Mouse (Mus musculus): ENCODE measurements around the gene Slc16a9. TPM values are rescaled to one million over a fixed set of nuclear protein-coding genes. Genes with fewer than 3 reads are reported as not detected.
A peak's percentile ranks its signal among the peaks of the same experiment; 100 is the strongest.

The Slc16a9 gene
- polyA plus RNA-seq (2012; rRNA removed) = 2.9 and 3.3 TPM in 2 replicates
- polyA plus RNA-seq (2014; fragmentation: Nextera tagmentation; extraction: Ambion mirVana) = 1.6 and 2.6 TPM in 2 replicates

DNA sequence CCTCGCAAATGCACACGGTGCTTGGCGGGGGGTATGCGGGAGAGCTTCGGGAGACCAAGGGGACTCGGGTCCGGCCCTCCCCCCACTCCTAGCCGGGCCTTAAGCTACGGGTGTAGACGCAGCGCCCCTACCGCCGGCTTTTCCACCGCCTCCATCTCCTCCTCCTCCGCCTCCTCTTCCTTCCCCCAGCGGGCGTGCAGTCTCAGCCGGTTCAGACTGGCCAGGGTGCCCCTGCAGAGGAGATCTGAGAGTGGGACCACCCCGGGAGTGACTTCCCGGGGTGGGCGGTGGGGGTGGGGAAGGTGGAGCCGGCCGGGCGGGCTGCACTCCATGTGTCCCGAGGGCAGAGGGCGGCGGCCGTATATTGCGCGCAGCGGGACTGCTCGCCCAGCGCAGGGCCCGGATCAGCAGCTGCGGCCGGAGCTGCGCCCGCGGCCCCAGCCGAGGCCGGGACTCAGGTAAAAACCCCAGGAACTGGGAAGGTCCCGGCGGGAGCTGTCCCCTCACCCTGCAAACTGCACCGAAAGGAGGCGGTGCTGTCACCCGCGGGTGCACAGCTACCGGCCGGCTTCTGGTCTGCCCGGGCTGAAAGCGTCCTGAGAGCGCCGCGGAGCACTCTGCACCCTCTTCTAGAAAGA is at the start of gene Slc16a9:
Gene Slc16a9, plus strand, starts transcription at position 180 of the 638 bp plus-strand sequence.
- H3K27ac ChIP-seq (replicated peaks; ENCODE audit: low read depth, low read length) = no peak within 1 kb of the TSS
- peak within 1 kb of the TSS; percentile 69 for H3K9ac ChIP-seq (ENCODE audit: low read depth, low read length, severe bottlenecking)
- DNase-seq (ENCODE audit: low spot score) (peak; percentile 73), ATAC-seq (ENCODE audit: low FRiP score, low read depth) (peak; percentile 86)
- peaks cover 19% of the 10 kb centered on the region for H3K27me3 ChIP-seq (ENCODE audit: control insufficient read depth, insufficient read depth, low read length)
- H3K4me3 ChIP-seq (replicated peaks; ENCODE audit: low read length) = peak within 1 kb of the TSS; percentile 65
- WGBS = 7% methylated on average over 43 of the region's 54 CpGs
- H3K36me3 ChIP-seq (ENCODE audit: control insufficient read depth, insufficient read depth, low read length) = no peaks in the 10 kb centered on the region
- no peak for TF ChIP-seq POLR2A (IDR thresholded peaks at IDR 0.05; ENCODE audit: borderline replicate concordance, extremely low read depth, insufficient read depth, insufficient read length)
- H3K4me1 ChIP-seq (ENCODE audit: control insufficient read depth, insufficient read depth, low read length) = no peaks in the 10 kb centered on the region
- H3K9me3 ChIP-seq (ENCODE audit: control insufficient read depth, low read length) = no peaks in the 10 kb centered on the region
- H3K4me2 ChIP-seq (replicated peaks; ENCODE audit: low read depth, low read length, severe bottlenecking) = peak within 1 kb of the TSS; percentile 96

DNA sequence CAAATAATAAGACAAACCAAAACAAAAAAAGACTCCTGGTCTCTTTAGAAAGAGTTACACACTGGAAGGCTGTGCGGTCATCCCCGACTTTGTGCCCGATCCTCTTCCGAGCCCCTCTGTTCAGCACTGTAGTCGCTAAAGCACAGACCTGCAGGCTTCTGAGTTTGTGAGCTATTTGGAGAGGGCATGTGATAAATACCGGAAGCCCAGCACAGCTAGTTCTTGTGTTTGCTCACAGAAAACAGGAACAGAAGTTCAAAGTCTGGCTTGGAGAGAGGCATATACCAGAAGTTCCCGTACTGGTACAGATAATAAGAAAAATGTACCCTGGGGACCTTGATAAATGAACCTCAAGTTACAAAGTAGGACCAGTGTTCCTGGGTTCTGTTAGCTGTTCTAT is 49.6 kb upstream of the Slc16a9 start:
- Histone ChIP-seq H3K9me3 (ENCODE audit: control insufficient read depth, low read length) (no peaks in the 10 kb centered on the region), H3K27ac (replicated peaks; ENCODE audit: low read depth, low read length) (0 out of 2 replicates have a peak overlapping the region, but pooled peaks have one; percentile 26), H3K4me3 (replicated peaks; ENCODE audit: low read length) (no peak overlapping the region), H3K4me1 (ENCODE audit: control insufficient read depth, insufficient read depth, low read length) (no peaks in the 10 kb centered on the region), H3K4me2 (replicated peaks; ENCODE audit: low read depth, low read length, severe bottlenecking) (no peak overlapping the region), H3K36me3 (ENCODE audit: control insufficient read depth, insufficient read depth, low read length) (peaks cover 31% of the 10 kb centered on the region), H3K27me3 (ENCODE audit: control insufficient read depth, insufficient read depth, low read length) (no peaks in the 10 kb centered on the region), H3K9ac (ENCODE audit: low read depth, low read length, severe bottlenecking) (no peak overlapping the region)
- ATAC-seq (ENCODE audit: low FRiP score, low read depth) = no peak
- 71% methylated on average over 7 of the region's 7 CpGs for WGBS
- TF ChIP-seq POLR2A (IDR thresholded peaks at IDR 0.05; ENCODE audit: borderline replicate concordance, extremely low read depth, insufficient read depth, insufficient read length) = no peak
- no peak for DNase-seq (ENCODE audit: low spot score)

DNA sequence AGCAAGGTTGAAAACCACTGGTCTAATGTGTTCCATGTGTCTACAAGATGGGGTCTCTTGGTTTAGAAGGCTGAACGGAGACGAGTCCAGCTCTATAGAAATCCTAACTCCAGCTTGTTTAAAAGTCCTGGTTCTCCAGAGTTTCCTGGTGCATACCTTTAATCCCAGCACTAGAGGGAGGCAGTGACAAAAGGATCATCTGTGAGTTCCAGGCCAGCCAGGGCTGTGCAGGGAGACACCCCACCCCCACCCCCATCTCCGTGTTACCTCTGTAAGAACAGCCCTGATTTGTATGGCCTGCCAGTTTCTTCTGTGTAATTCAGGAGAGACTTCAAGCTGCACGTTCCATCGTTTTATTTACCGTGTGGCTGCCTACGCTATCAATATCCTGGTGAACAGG is 49.1 kb upstream of the Slc16a9 start:
- no peak overlapping the region for H3K4me3 ChIP-seq (replicated peaks; ENCODE audit: low read length)
- ATAC-seq (ENCODE audit: low FRiP score, low read depth) = peak; percentile 51
- no peak overlapping the region for H3K9ac ChIP-seq (ENCODE audit: low read depth, low read length, severe bottlenecking)
- no peaks in the 10 kb centered on the region for H3K9me3 ChIP-seq (ENCODE audit: control insufficient read depth, low read length)
- 31% methylated on average over 7 of the region's 7 CpGs for WGBS
- H3K27me3 ChIP-seq (ENCODE audit: control insufficient read depth, insufficient read depth, low read length) = no peaks in the 10 kb centered on the region
- H3K36me3 ChIP-seq (ENCODE audit: control insufficient read depth, insufficient read depth, low read length) = peaks cover 26% of the 10 kb centered on the region
- DNase-seq (ENCODE audit: low spot score) = peak; percentile 54
- no peak overlapping the region for H3K4me2 ChIP-seq (replicated peaks; ENCODE audit: low read depth, low read length, severe bottlenecking)
- H3K27ac ChIP-seq (replicated peaks; ENCODE audit: low read depth, low read length) = 0 out of 2 replicates have a peak overlapping the region, but pooled peaks have one; percentile 26
- no peak for TF ChIP-seq POLR2A (IDR thresholded peaks at IDR 0.05; ENCODE audit: borderline replicate concordance, extremely low read depth, insufficient read depth, insufficient read length)
- H3K4me1 ChIP-seq (ENCODE audit: control insufficient read depth, insufficient read depth, low read length) = no peaks in the 10 kb centered on the region

DNA sequence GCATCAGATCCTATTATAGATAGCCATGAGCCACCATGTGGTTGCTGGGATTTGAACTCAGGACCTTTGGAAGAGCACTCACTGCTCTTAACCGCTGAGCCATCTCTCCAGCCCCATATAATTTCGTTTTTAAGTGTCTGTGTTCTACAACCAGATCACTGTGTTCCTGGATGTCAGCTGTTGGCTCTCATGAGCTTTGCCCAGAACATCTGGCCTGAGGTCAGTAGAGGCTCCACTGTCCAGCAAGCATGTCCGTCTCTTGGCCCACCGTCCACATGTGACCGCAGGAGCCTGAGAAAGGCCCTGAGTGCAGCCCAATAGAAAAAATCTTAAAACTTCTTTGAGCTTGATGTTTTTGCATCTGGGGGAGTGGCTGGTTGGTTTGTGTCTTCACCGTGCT is 48.2 kb upstream of the Slc16a9 start:
- Histone ChIP-seq H3K4me1 (ENCODE audit: control insufficient read depth, insufficient read depth, low read length) (no peaks in the 10 kb centered on the region), H3K9me3 (ENCODE audit: control insufficient read depth, low read length) (no peaks in the 10 kb centered on the region), H3K27me3 (ENCODE audit: control insufficient read depth, insufficient read depth, low read length) (no peaks in the 10 kb centered on the region), H3K4me3 (replicated peaks; ENCODE audit: low read length) (no peak overlapping the region), H3K36me3 (ENCODE audit: control insufficient read depth, insufficient read depth, low read length) (peaks cover 17% of the 10 kb centered on the region), H3K9ac (ENCODE audit: low read depth, low read length, severe bottlenecking) (no peak overlapping the region), H3K4me2 (replicated peaks; ENCODE audit: low read depth, low read length, severe bottlenecking) (no peak overlapping the region), H3K27ac (replicated peaks; ENCODE audit: low read depth, low read length) (no peak overlapping the region)
- no peak for DNase-seq (ENCODE audit: low spot score)
- no peak for ATAC-seq (ENCODE audit: low FRiP score, low read depth)
- WGBS = 90% methylated on average over 6 of the region's 6 CpGs
- no peak for TF ChIP-seq POLR2A (IDR thresholded peaks at IDR 0.05; ENCODE audit: borderline replicate concordance, extremely low read depth, insufficient read depth, insufficient read length)

DNA sequence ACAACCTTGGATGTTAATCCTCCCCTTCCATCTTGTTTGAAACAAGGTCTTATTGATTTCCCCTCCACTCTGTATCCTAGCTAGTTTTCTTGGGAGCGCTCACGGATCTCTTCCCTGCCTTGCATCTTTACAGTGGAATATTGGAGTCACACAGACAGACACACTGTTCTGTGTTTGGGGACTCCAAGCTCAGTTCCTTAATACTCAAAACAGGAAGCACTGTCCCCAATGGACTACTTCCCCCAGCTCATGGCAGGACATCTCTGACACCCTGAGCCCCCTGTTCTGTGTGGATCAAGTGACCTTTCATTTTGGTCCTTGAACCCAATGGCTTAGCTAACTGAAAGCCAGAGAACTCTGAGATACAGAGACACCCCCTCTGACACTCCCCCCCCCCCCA is 47.3 kb upstream of the Slc16a9 start:
- no peak overlapping the region for H3K4me3 ChIP-seq (replicated peaks; ENCODE audit: low read length)
- no peaks in the 10 kb centered on the region for H3K27me3 ChIP-seq (ENCODE audit: control insufficient read depth, insufficient read depth, low read length)
- DNase-seq (ENCODE audit: low spot score) (no peak), ATAC-seq (ENCODE audit: low FRiP score, low read depth) (no peak)
- H3K4me1 ChIP-seq (ENCODE audit: control insufficient read depth, insufficient read depth, low read length) = no peaks in the 10 kb centered on the region
- no peaks in the 10 kb centered on the region for H3K9me3 ChIP-seq (ENCODE audit: control insufficient read depth, low read length)
- 79% methylated on average over 2 of the region's 2 CpGs for WGBS
- H3K36me3 ChIP-seq (ENCODE audit: control insufficient read depth, insufficient read depth, low read length) = peaks cover 13% of the 10 kb centered on the region; the same call in 1 of the 2 replicates
- H3K4me2 ChIP-seq (replicated peaks; ENCODE audit: low read depth, low read length, severe bottlenecking) = no peak overlapping the region
- no peak for TF ChIP-seq POLR2A (IDR thresholded peaks at IDR 0.05; ENCODE audit: borderline replicate concordance, extremely low read depth, insufficient read depth, insufficient read length)
- H3K9ac ChIP-seq (ENCODE audit: low read depth, low read length, severe bottlenecking) = no peak overlapping the region
- H3K27ac ChIP-seq (replicated peaks; ENCODE audit: low read depth, low read length) = no peak overlapping the region
